ENCODE assay signal across 9 mouse cellular contexts in genomic region chr1:180333588-180333987, GRCm38 (mm10). TPM values are rescaled to one million over a fixed set of nuclear protein-coding genes. Genes with fewer than 3 reads are reported as not detected.
A peak's percentile ranks its signal among the peaks of the same experiment; 100 is the strongest.
DNase-seq lines count a peak whose midpoint lies in the region; ATAC-seq lines count a peak whose summit lies in the region.
"Had no signal": no experiment of that assay in that cellular context is flagged by ENCODE, and none has a peak within 500 bp of the region (broad histone marks: within the 10 kb centered on the region; RNA-seq: fewer than 3 reads in every experiment).

No protein-coding gene starts in this region.

- peak; percentile 41 for DNase-seq in cerebellum, adult 11-12 months
- DNase-seq in cerebellum, adult 8-10 months: no peak
- peak; percentile 41 for DNase-seq in kidney, postnatal 10 days
- peak; percentile 32 for DNase-seq in splenic B cell, adult 2 months (ENCODE audit: low read depth, low spot score)
- no peak for DNase-seq in thymus, postnatal 0 days (ENCODE audit: low spot score)
- DNase-seq: adrenal gland, postnatal 14 days had no signal

- peaks cover 86% of the 10 kb centered on the region for H3K4me1 ChIP-seq in megakaryocyte, embryonic 14.5 days

- H3K36me3 ChIP-seq in megakaryocyte, embryonic 14.5 days (replicated peaks; ENCODE audit: low read length): peaks cover 66% of the 10 kb centered on the region
- peaks cover 9% of the 10 kb centered on the region for H3K36me3 ChIP-seq in splenic B cell, adult 2 months (ENCODE audit: control insufficient read depth, insufficient read depth, low read length, poor library complexity, severe bottlenecking)

- ATAC-seq in megakaryocyte, adult 5-6 weeks (ENCODE audit: poor library complexity, severe bottlenecking): no peak
- no peak for ATAC-seq in granulocyte monocyte progenitor cell, adult 5-6 weeks (replicated peaks; ENCODE audit: poor library complexity, severe bottlenecking)

- H3K9me3 ChIP-seq in megakaryocyte, embryonic 14.5 days: no peaks in the 10 kb centered on the region

- H3K27me3 ChIP-seq in megakaryocyte, embryonic 14.5 days (replicated peaks): no peaks in the 10 kb centered on the region
- H3K27me3 ChIP-seq in splenic B cell, adult 2 months (ENCODE audit: control insufficient read depth, insufficient read depth, low read length, poor library complexity, severe bottlenecking): no peaks in the 10 kb centered on the region

- H3K4me3 ChIP-seq in megakaryocyte, embryonic 14.5 days (replicated peaks): peak overlapping the region; percentile 100

RNA-seq across cellular contexts. Expression of gene Itpkb, which starts 3.3 kb away (rescaled TPM):
- polyA plus RNA-seq in megakaryocyte, embryonic 14.5 days (2012; ENCODE audit: insufficient read depth, low replicate concordance): 36.8 and 40.6 TPM in 2 replicates
- 11.5 and 12.9 TPM in 2 replicates for total RNA-seq in megakaryocyte, adult 5-6 weeks (2015)
- 10.9 and 13.6 TPM in 2 replicates for total RNA-seq in megakaryocyte, adult 5-6 weeks (2017)
- 12.4 and 17.6 TPM in 2 replicates for polyA plus RNA-seq in thymus, postnatal 0 days (2015; fragmentation: Nextera tagmentation; extraction: Ambion mirVana)
- total RNA-seq in granulocyte monocyte progenitor cell, adult 5-6 weeks (2014; fragmentation: Nextera tagmentation): 18.7 and 19.6 TPM in 2 replicates
- total RNA-seq in granulocyte monocyte progenitor cell, adult 5-6 weeks (2017): 9.6 and 13.3 TPM in 2 replicates

Comparison
In these comparisons a context has a peak if more than half of its experiments do, and no peak if none do; other contexts are left out.
1. DNase-seq: peak in cerebellum, adult 11-12 months (single experiment), kidney, postnatal 10 days (single experiment) and splenic B cell, adult 2 months (single experiment); none in cerebellum, adult 8-10 months (single experiment) and thymus, postnatal 0 days (single experiment).